21 mouse cellular contexts compared by ENCODE assay signal in genomic region chr12:80826423-80826822, GRCm38 (mm10). TPM values are rescaled to one million over a fixed set of nuclear protein-coding genes. Genes with fewer than 3 reads are reported as not detected.
DNase-seq lines count a peak whose midpoint lies in the region; ATAC-seq and TF ChIP-seq lines count a peak whose summit lies in the region.
"Had no signal": no experiment of that assay in that cellular context is flagged by ENCODE, and none has a peak within 500 bp of the region (broad histone marks: within the 10 kb centered on the region; RNA-seq: fewer than 3 reads in every experiment).

No protein-coding gene starts in this region.

- H3K4me3 ChIP-seq in gastrocnemius, adult 2 months, result no peak overlapping the region
- no peak overlapping the region for H3K4me3 ChIP-seq in kidney, embryonic 15.5 days (replicated peaks)
- no peak overlapping the region for H3K4me3 ChIP-seq in liver, postnatal 0 days (ENCODE audit: low read depth, low read length)
- no peak overlapping the region for H3K4me3 ChIP-seq in liver, embryonic 12.5 days
- H3K4me3 ChIP-seq in embryonic fibroblast, embryonic 13.5 days (ENCODE audit: insufficient read depth, low read length), result no peak overlapping the region
- H3K4me3 ChIP-seq: heart, embryonic 10.5 days had no signal

- no peaks in the 10 kb centered on the region for H3K27me3 ChIP-seq in kidney, embryonic 15.5 days
- no peaks in the 10 kb centered on the region for H3K27me3 ChIP-seq in liver, postnatal 0 days (ENCODE audit: insufficient read depth, low read length)
- no peaks in the 10 kb centered on the region for H3K27me3 ChIP-seq in liver, embryonic 12.5 days (replicated peaks)
- H3K27me3 ChIP-seq: Patski had no signal

- ATAC-seq in kidney, embryonic 15.5 days (replicated peaks; ENCODE audit: low FRiP score), result 0 out of 2 replicates have a peak, but pooled peaks have one; percentile 22
- no peak for ATAC-seq in liver, postnatal 0 days
- no peak for ATAC-seq in liver, embryonic 12.5 days
- ATAC-seq: CD4-positive, CD25-positive, alpha-beta regulatory T cell, adult 4 months; forebrain, embryonic 14.5 days; Patski had no signal

- no peak for TF ChIP-seq CTCF in gastrocnemius, adult 2 months (IDR thresholded peaks at IDR 0.05)
- no peak for TF ChIP-seq CTCF in liver, postnatal 0 days (IDR thresholded peaks at IDR 0.05; ENCODE audit: low read depth)
- no peak for TF ChIP-seq CTCF in embryonic fibroblast, embryonic 13.5 days (IDR thresholded peaks at IDR 0.05; ENCODE audit: borderline replicate concordance, insufficient read depth, low read length)

- no peak overlapping the region for H3K4me2 ChIP-seq in kidney, embryonic 15.5 days
- no peak overlapping the region for H3K4me2 ChIP-seq in liver, postnatal 0 days (ENCODE audit: low read depth, low read length)
- H3K4me2 ChIP-seq in liver, embryonic 12.5 days, result no peak overlapping the region
- H3K4me2 ChIP-seq: liver, embryonic 11.5 days had no signal

- no peak for DNase-seq in gastrocnemius, adult 2 months
- DNase-seq in gastrocnemius, adult 18-20 months (ENCODE audit: low spot score), result no peak
- DNase-seq in kidney, postnatal 10 days, result no peak
- DNase-seq in liver, postnatal 0 days, result no peak
- DNase-seq in lung, postnatal 10 days, result no peak
- DNase-seq: adrenal gland, adult 8-10 months; cerebellum, adult 9-10 months; gastrocnemius, postnatal 36 days; kidney, adult 9 months; layer of hippocampus, postnatal 36 days; lung, postnatal 4 days; right cerebral cortex, adult 18-20 months; thymus, postnatal 36 days had no signal

- no peak overlapping the region for H3K9ac ChIP-seq in kidney, embryonic 15.5 days
- no peak overlapping the region for H3K9ac ChIP-seq in liver, postnatal 0 days (replicated peaks)
- no peak overlapping the region for H3K9ac ChIP-seq in liver, embryonic 12.5 days

- H3K9me3 ChIP-seq in kidney, embryonic 15.5 days (replicated peaks), result no peaks in the 10 kb centered on the region
- no peaks in the 10 kb centered on the region for H3K9me3 ChIP-seq in liver, postnatal 0 days (ENCODE audit: low read length)
- no peaks in the 10 kb centered on the region for H3K9me3 ChIP-seq in liver, embryonic 12.5 days (replicated peaks)
- H3K9me3 ChIP-seq: heart, embryonic 10.5 days had no signal

- no peak for TF ChIP-seq EP300 in liver, postnatal 0 days (IDR thresholded peaks at IDR 0.05; ENCODE audit: low read depth)

- peak overlapping the region; percentile 90 for H3K27ac ChIP-seq in gastrocnemius, adult 2 months
- H3K27ac ChIP-seq in kidney, embryonic 15.5 days, result 0 out of 2 replicates have a peak overlapping the region, but pooled peaks have one; percentile 23
- H3K27ac ChIP-seq in liver, postnatal 0 days (ENCODE audit: low read depth), result peak overlapping the region; percentile 11; the same call in 1 of the 2 replicates
- H3K27ac ChIP-seq in liver, embryonic 12.5 days, result no peak overlapping the region
- peak overlapping the region; percentile 18; the same call in 1 of the 2 replicates for H3K27ac ChIP-seq in embryonic fibroblast, embryonic 13.5 days (ENCODE audit: insufficient read depth, low read length)
- H3K27ac ChIP-seq: heart, embryonic 10.5 days had no signal

- peaks cover 41% of the 10 kb centered on the region for H3K4me1 ChIP-seq in kidney, embryonic 15.5 days
- H3K4me1 ChIP-seq in liver, postnatal 0 days (ENCODE audit: insufficient read depth), result peaks cover 51% of the 10 kb centered on the region
- H3K4me1 ChIP-seq in liver, embryonic 12.5 days, result peaks cover 78% of the 10 kb centered on the region
- peaks cover 12% of the 10 kb centered on the region for H3K4me1 ChIP-seq in embryonic fibroblast, embryonic 13.5 days (ENCODE audit: control insufficient read depth, insufficient read depth, low read length)

- peaks cover 4% of the 10 kb centered on the region; the same call in 1 of the 2 replicates for H3K36me3 ChIP-seq in kidney, embryonic 15.5 days
- peaks cover 23% of the 10 kb centered on the region for H3K36me3 ChIP-seq in liver, postnatal 0 days (replicated peaks; ENCODE audit: insufficient read depth, low read length)
- peaks cover 29% of the 10 kb centered on the region for H3K36me3 ChIP-seq in liver, embryonic 12.5 days

- no peak for TF ChIP-seq POLR2A in embryonic fibroblast, embryonic 13.5 days (IDR thresholded peaks at IDR 0.05; ENCODE audit: low read depth, low read length)

- intact Hi-C loops in gastrocnemius, adult 2 months (cut with DNase I), result loop anchor here (5.0 kb wide), 1 partner anchor 34 kb away; the partner anchor contains the start of gene Susd6

- 57% methylated on average over 1 of the region's 1 CpGs for WGBS in kidney, embryonic 15.5 days
- WGBS in liver, postnatal 0 days (ENCODE audit: insufficient replicate concordance), result 80% methylated on average over 1 of the region's 1 CpGs
- WGBS in liver, embryonic 12.5 days (ENCODE audit: insufficient replicate concordance), result 72% methylated on average over 1 of the region's 1 CpGs

RNA-seq across cellular contexts. Expression of gene Susd6, which starts 36.1 kb away (rescaled TPM):
- total RNA-seq in gastrocnemius, adult 2 months (2021), result 10 to 100 TPM; 37.7 to 41.1 TPM
- total RNA-seq in gastrocnemius, adult 18-20 months (2021), result 10 to 100 TPM; 39.3 to 43.9 TPM
- 15.2 and 15.6 TPM in 2 replicates for polyA plus RNA-seq in kidney, embryonic 15.5 days (2015; fragmentation: Nextera tagmentation; extraction: Ambion mirVana)
- polyA plus RNA-seq in liver, postnatal 0 days (2015; fragmentation: Nextera tagmentation; extraction: Ambion mirVana), result 8.6 and 10.8 TPM in 2 replicates
- polyA plus RNA-seq in liver, embryonic 12.5 days (2016; fragmentation: Nextera tagmentation; extraction: Ambion mirVana), result 15.0 and 15.9 TPM in 2 replicates
- polyA plus RNA-seq in embryonic fibroblast, embryonic 13.5 days (2011; ENCODE audit: insufficient read length, low read depth, missing spikeins), result 73.7 and 75.3 TPM in 2 replicates
